Mouse (Mus musculus) T-helper 17 cell (primary cell): Measurements from ENCODE around the gene Brip1.
"Not testable (repeated sequence)": the region's sequence is repeated elsewhere in the genome, so short reads cannot be mapped to it uniquely, and the experiment has no call there.

Experiments
- in situ Hi-C, 2 experiments: fragments of 300-600 bp; cut with MboI, MseI; formaldehyde crosslinking; loops; 1 replicate in 1 of 2; 2 replicates in 1 of 2; pipeline ENCODE4 v1.15.1; 2025; ENCODE audit warnings: high pct_unique_total_duplicates in 2 of 2

The Brip1 gene

GRCm38 (mm10) chr11:86201037-86201786, at the start of gene Brip1:
Brip1 (minus strand) TSS chr11:86201193.
- in situ Hi-C loops, result no loop called here

DNA sequence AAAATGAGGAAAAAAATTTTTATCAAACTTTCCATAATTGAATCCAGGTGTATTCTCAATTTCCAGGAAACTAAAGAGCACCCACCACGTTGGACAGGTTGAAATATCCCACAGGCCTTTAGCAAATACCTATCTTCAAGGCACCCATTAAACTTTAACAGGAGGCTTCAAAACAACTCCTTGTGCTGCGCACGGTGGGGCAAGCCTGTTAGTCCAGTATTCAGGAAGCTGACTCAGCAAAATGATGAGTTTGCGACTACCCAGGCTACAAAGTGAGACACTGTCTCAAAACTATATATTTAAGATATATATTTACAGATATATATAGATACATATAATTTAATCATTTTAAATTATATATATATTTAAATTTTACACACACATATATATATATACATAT, 31.5 kb upstream of the Brip1 start:
- in situ Hi-C loops, result no loop called here

DNA sequence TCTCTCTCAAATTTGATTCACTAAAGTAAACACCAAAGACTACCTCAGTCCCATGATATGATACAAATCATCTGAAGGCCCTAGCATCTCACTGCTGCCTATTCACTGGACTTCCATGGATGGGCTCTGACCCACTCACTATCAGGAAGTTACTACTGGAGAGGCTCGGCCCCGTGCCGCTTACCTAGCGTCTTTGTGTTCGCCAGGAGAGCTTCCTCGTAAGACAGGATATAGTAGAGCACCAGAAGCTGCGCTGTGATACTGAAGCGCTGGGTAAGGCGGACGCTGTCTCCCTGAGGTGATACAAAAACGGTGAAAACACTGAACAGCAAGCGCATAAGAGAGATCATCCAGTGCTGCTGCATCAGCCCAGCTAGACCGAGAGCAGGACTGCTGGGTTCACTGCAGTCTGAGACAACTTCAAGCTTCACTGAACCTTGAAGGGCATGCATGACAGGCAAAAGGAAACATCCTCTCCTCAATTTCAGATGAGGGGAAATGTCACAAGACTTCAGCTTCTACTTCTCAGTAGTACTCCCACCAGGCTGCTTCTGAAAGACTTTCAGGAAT, 30.9 kb upstream of the Brip1 start:
- in situ Hi-C loops, result no loop called here

DNA sequence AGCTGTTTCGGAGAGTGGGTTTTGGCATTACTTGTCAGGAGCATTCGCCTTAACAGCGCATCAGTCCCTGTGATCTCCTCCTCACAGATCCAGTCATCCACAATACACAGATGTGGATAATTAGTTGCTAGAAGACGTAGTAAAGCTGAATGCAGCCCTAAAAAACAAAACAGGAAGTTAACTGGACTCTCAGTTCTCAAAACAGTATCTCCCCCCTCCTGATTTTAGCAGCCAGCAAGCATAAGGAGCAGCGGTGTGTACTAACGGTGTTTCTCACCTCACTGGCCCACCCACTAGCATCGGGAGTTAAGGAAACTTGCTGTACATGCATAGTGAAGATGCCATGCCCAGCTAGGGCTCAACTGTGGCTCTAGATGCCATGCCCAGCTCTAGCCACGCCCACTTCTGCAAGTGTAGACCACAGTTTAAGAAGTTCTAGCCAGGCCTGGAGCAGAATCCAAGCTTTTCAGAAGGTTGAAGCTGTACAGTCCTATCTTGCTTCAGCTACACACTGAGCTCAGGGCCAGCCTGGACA, 25.7 kb upstream of the Brip1 start:
- in situ Hi-C loops, result no loop called here

GRCm38 (mm10) chr11:86225761-86226160, 24.8 kb upstream of the Brip1 start:
- in situ Hi-C loops, result no loop called here

DNA sequence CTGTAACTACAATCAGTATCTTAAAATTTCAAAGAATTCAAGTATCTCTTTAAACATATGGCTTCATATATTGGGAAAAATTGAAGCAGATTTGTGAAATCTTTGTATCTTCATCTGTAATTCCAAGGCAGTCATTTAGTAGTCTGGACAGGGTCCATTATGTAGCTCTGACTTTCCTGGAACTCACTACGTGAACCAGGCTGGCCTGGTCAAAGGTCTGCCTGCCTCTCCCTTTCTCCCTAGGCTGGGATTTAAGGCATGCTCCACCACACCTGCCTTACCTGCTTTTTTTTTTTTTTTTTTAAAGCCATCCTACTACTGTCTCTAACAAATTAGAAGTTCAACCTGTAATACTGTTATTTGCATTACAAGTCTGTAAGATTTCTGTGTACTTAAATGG, 10.8 kb upstream of the Brip1 start:
- in situ Hi-C loops, result no loop called here

DNA sequence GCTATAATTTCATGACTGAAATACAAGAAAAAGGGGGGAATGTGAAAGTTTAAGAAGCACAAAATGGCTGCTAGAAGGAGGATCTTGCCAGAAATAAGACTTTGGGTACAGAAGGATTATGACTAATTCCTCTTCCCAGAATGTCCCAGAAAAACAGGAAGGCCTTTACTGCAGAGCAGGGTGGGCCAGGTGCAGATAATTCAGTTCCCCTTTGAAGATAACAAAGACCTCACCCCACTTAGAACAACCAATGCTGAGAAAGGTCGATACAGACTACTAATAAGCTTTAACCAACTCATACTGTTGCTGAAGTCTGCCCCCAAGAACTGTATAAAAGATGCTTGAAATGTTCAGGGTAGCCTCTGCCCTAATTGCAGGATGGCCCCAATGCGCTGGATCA, 8.1 kb upstream of the Brip1 start:
- in situ Hi-C loops, result no loop called here

DNA sequence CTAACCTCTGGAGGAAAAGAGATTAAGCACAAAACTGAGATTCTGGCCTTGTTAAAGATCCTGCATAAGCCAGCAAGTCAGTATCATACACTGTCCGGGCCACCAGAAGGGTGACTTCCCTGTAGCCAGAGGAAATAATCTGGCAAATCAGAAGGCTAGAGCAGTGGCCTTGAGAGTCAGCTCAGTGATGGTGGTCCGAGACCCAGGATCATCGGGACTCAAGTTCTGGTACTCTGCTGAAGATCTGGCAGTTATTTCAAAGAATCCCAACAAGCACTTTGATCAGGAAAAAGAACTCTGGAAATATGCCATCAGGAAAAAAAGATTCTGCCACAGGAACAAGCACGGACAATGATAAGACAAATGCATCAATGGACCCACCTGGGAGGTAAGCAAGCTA, 4.9 kb upstream of the Brip1 start:
- in situ Hi-C loops, result no loop called here

GRCm38 (mm10) chr11:86205031-86205430, 4.0 kb upstream of the Brip1 start:
- in situ Hi-C loops, result no loop called here

GRCm38 (mm10) chr11:86201901-86202675, 1.1 kb upstream of the Brip1 start:
- in situ Hi-C loops, result no loop called here

DNA sequence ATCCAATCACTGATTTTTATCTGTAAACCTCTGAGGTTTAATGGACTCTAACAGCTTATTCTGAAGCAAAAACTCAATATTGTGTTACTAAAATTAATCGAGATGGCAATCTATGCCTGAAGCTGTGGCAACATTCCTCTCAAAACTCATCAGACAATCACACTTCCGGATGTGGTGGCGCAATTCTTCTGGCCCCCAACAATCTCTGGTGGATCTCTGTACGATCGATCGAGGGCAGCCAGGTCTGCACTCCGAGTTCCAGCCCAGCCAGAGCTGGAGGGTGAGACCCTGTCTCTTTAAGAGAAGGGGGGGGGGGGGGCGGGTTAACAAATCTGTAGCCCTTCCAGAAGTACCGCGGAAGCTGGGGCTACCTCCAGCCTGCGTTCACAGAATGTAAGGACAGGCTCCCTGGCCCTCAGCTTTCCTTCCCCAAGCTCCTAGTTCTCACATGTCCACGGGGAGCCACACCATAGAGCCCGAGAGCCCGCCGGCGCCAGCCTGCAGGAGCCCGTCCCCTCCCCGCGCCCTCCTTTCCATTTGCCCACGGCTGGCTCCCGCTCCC, 452 bp downstream of the Brip1 start:
- in situ Hi-C loops, result no loop called here

- in situ Hi-C loops, result no loop called here
These were observed 1.3 kb downstream of the Brip1 start for GRCm38 (mm10) chr11:86199733-86200132.

GRCm38 (mm10) chr11:86185224-86185623, 15.8 kb downstream of the Brip1 start:
- in situ Hi-C loops, result not testable (repeated sequence)

GRCm38 (mm10) chr11:86175833-86176232, 25.2 kb downstream of the Brip1 start:
- in situ Hi-C loops, result loop anchor here (10.0 kb wide), 2 partner anchors 321 to 331 kb away; partner anchors contain the start of gene Gm11444 (in 1 of the 2)

GRCm38 (mm10) chr11:86174173-86174572, 26.8 kb downstream of the Brip1 start:
- in situ Hi-C loops, result loop anchor here (10.0 kb wide), 2 partner anchors 319 to 329 kb away; partner anchors contain the start of gene Gm11444 (in 1 of the 2)

DNA sequence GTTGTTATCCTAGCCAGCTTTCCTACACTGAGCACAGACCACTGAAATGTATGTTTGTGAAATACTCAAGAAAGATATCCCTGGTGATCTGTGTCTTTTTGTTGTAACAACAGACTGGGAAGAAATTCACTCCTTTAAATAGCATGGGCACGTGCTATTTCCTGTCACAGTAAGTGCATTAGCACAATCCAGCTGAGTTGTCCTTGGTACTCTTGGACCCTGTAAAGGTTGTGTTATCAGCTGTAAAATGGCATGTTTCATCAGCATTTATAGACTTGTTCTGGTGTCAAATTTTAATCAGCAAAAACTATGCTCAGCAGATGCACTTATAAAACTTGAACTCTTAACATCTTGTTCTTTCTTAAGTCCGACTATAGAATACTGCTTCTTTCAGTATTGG, 30.2 kb downstream of the Brip1 start:
- in situ Hi-C loops, result loop anchor here (10.0 kb wide), 2 partner anchors 316 to 326 kb away; partner anchors contain the start of gene Gm11444 (in 1 of the 2)

GRCm38 (mm10) chr11:86160251-86160650, 40.7 kb downstream of the Brip1 start:
- in situ Hi-C loops, result loop anchor here in 1 of 2 experiments (5.0 kb wide), 1 partner anchor 88 kb away; no protein-coding TSS in a partner anchor

DNA sequence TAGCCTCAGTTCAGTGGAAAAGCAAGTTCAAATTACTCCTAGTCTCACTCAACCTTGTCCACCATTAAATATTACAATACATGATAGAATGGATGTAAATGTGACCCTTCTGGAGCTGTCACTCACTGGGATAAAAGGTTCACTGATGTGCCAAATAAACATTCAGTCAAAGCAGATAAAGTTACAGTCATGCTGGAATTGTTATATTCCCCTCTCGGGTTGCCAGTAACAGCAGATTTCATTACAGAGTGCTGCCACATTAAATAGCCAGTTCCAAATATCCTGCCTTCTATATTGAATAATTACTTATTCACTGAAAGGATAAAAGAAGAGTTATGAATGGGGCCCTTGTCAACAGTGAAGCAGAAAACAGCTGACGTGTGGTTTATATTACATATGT, 42.0 kb downstream of the Brip1 start:
- in situ Hi-C loops, result no loop called here

- in situ Hi-C loops, result no loop called here
These were observed 45.4 kb downstream of the Brip1 start for GRCm38 (mm10) chr11:86155638-86156037.

GRCm38 (mm10) chr11:86131324-86131723, 69.7 kb downstream of the Brip1 start:
- in situ Hi-C loops, result loop anchor here in 1 of 2 experiments (10.0 kb wide), 1 partner anchor 1427 kb away; no protein-coding TSS in a partner anchor

- in situ Hi-C loops, result no loop called here
These were observed 83.7 kb downstream of the Brip1 start for GRCm38 (mm10) chr11:86117078-86117869.
